Mouse (Mus musculus): Measurements from ENCODE around the gene Met.

Met gene

DNA sequence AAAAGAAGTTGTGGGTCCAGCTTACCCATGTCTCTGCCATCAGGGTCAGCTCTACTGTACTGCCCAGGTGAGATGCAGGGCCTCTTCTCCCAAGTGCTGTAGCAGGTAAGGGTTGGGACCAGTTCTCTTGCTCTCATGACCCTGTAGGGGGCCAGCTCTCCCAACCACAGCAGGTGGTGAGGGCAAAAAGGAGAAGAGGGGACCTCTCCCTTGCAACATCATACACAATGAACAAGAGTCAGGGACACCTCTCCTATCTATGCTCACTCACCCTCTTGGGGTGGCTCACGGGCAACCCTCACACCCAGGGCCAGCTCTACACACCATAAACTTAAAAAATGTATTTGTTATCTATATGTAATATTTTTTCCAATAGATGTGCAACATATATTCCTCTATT is 143.3 kb downstream of the Met start:
- DNase-seq (ENCODE audit: low read depth, low spot score) = no peak

DNA sequence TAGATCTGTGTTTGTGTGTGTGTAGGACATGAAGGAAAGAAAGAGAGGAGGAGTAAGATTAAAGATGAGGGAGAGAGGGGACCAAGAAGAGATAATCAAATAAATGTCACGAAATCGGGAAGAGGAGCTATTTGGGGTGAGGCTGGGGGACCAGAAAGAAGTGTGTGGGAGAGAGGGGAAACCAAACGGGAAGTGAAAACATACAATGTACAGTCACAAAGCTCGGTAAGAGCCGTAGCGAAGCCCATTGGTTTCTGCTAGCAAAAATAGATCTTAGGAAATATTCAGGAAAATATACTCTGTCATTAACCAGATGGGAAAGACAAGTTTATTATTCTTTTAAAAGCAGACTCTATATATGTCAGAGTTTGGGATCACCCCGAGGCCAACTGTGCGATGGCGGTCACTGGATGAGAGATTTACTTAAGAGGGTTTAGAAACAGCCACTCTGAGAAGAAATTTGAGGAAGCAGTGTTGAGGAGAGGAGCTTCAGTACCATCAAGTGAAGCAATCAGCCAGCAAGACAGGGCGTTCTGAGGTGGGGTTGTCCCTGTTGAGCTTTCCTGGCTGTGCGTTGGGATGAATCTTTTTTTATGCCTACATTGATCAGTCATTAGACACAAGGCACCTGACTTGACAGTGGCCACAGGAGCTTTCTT is 147.9 kb downstream of the Met start:
- no peak for DNase-seq (ENCODE audit: low read depth, low spot score)

- no peak for DNase-seq (ENCODE audit: low read depth, low spot score)
Measured at GRCm38 (mm10) chr6:17612652-17613051, 149.1 kb downstream of the Met start.

- no peak for DNase-seq (ENCODE audit: low read depth, low spot score)
Measured at GRCm38 (mm10) chr6:17620823-17621222, 157.2 kb downstream of the Met start.

GRCm38 (mm10) chr6:17621436-17621835 is 157.8 kb downstream of the Met start:
- DNase-seq (ENCODE audit: low read depth, low spot score) = no peak
